Mouse (Mus musculus): ENCODE data around the gene Tdrd7. TPM values are rescaled to one million over a fixed set of nuclear protein-coding genes. Genes with fewer than 3 reads are reported as not detected.

Gene Tdrd7
- 15.0 and 15.1 TPM in 2 replicates for polyA plus RNA-seq (2016; fragmentation: Nextera tagmentation; extraction: Ambion mirVana)

DNA sequence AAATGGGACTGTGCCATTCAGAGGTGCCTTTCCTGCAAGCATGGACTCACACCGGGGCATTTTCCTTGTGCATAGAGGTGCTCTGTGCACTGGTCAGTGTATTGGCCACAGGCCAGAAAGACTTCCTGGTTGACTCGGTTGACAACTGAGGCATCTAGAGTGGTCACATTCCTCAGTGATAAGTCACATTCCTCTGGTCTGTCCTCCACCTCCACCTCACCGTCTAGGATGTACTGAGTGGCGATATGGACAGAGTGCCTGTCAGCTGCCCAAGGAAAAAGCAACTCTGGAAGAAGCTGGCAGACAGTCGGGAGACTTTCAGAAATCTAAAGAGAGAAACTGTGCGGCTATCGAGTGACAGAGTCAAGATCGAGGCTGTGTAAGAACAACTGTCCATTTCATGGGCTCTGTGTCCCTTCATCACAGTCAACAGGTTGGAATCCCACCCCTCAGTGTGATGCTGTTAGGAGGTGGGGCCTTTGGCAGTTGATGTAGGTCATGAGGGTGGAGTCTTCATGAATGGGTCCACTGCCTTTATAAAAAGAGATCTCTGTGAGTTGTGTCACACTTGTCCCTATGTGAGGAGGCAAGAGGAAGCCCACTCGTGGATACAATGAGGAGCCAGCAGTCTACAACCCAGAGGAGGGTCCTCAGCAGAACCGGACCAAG, at the start of gene Tdrd7:
TSS of gene Tdrd7 (plus strand) at position 564 of the 669 bp plus-strand sequence.
- H3K4me3 ChIP-seq: peak within 1 kb of the TSS; percentile 47
- WGBS: 24% methylated on average over 10 of the region's 10 CpGs
- peaks cover 47% of the 10 kb centered on the region for H3K4me1 ChIP-seq
- peak within 1 kb of the TSS; percentile 75 for H3K27ac ChIP-seq
- H3K27me3 ChIP-seq (ENCODE audit: insufficient read depth, poor library complexity, severe bottlenecking): no peaks in the 10 kb centered on the region
- DNase-seq (ENCODE audit: low spot score): peak; percentile 81
- no peaks in the 10 kb centered on the region for H3K36me3 ChIP-seq
- no peaks in the 10 kb centered on the region for H3K9me3 ChIP-seq

DNA sequence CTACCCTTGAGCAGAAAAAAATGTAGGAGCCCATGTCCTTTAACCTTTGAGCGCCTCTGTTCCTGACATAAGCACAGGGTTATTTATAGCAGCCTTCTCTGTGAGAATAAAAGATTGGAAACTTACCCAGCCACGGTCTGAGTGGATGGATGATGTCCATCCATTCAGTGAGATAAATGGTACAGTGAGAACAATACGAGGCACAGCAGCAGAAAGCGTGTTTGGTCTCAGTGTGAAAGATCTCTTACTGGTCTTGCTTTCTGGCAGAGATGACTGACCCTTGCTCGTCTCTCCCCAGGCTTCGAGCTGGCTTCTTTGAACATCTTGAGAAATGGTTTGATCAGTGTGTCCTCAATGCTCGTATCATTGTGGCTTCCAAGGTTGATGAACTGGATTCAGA, 48.0 kb upstream of the Tdrd7 start:
- Histone ChIP-seq H3K36me3 (no peaks in the 10 kb centered on the region), H3K9me3 (no peaks in the 10 kb centered on the region), H3K4me3 (no peak overlapping the region), H3K27me3 (ENCODE audit: insufficient read depth, poor library complexity, severe bottlenecking) (no peaks in the 10 kb centered on the region), H3K4me1 (no peaks in the 10 kb centered on the region), H3K27ac (no peak overlapping the region)
- 68% methylated on average over 7 of the region's 7 CpGs for WGBS
- no peak for DNase-seq (ENCODE audit: low spot score)

DNA sequence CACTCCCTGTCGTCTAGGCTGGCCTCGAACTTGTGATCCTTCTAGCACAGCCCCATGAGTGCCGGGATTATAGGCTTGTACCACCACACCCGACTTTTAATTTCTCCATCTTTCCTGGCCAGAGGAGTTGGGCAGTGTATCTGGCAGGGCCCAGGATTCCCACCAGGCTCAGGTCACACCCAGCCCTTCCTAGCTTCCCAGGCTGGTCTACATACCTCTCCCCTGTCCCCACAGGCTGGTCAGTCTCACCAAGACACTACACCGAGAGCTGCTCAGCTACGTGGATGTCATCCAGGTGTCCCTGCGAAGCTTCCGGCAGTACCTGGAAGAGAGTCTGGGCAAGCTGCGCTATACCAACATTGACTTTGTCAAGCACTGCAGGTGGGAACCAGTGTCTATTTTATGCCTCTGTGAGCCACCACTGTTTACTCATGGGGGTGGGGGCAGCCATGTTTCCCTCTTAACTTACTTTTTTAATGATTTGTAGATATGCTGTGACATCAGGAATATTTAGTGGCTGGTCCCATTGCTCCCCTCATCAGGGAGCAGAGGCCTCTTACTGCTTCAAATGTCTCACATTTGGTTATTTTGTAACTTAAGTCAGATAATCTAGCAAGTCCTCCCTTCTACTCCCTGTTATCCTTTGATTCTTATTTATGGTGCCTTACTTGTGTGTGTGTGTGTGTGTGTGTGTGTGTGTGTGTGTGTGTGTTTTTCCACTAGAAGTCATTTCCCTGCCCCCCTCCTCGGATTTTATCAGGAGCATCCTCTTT, 43.3 kb upstream of the Tdrd7 start:
- Histone ChIP-seq H3K9me3 (no peaks in the 10 kb centered on the region), H3K36me3 (no peaks in the 10 kb centered on the region), H3K4me3 (no peak overlapping the region), H3K27ac (no peak overlapping the region), H3K4me1 (no peaks in the 10 kb centered on the region), H3K27me3 (ENCODE audit: insufficient read depth, poor library complexity, severe bottlenecking) (peaks cover 5% of the 10 kb centered on the region; the same call in 1 of the 2 replicates)
- WGBS: 73% methylated on average over 10 of the region's 10 CpGs
- no peak for DNase-seq (ENCODE audit: low spot score)

DNA sequence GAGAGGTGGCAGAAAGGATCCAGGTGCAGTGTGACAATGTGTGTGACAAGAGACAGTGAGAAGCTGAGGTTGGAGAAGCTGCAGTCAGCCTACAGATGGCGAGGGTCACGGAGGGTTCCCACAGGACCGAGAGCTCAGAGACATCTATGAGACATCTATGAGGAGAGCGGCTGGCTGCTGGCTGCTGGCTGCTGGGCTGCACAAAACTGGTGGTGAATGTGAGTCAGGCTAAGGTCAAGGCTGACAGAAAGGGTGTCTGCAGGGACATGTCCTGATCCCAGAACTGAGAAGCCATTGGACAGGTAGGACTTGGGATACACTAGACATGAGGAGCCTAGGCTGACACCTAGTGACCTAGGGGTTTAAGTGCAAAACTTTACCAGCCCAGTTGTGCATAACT, 41.1 kb upstream of the Tdrd7 start:
- Histone ChIP-seq H3K27me3 (ENCODE audit: insufficient read depth, poor library complexity, severe bottlenecking) (peaks cover 13% of the 10 kb centered on the region; the same call in 1 of the 2 replicates), H3K36me3 (no peaks in the 10 kb centered on the region), H3K27ac (no peak overlapping the region), H3K4me3 (no peak overlapping the region), H3K9me3 (no peaks in the 10 kb centered on the region), H3K4me1 (no peaks in the 10 kb centered on the region)
- DNase-seq (ENCODE audit: low spot score): no peak
- 87% methylated on average over 4 of the region's 4 CpGs for WGBS

DNA sequence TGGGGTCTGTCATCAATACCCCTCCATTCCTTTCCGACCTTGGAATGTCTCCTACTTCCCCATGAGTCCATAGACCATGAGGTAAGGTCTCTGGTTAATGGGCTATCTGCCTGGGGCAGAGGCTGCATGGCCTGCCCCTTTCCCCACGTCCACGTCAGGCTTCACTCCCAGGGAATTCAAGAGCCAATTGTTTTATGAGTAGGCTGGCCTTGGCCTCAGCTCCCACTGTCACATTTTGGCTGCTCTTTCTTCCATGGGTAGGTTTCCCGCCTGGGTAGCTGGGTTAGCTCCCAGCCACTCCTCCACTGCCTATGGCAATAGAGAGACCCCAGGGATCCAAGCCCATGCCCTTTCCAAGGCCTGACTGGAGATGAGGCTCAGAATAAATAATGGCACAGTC, 36.6 kb upstream of the Tdrd7 start:
- no peaks in the 10 kb centered on the region for H3K4me1 ChIP-seq
- H3K27ac ChIP-seq: no peak overlapping the region
- 82% methylated on average over 4 of the region's 4 CpGs for WGBS
- no peaks in the 10 kb centered on the region for H3K36me3 ChIP-seq
- H3K27me3 ChIP-seq (ENCODE audit: insufficient read depth, poor library complexity, severe bottlenecking): peaks cover 13% of the 10 kb centered on the region; the same call in 1 of the 2 replicates
- no peaks in the 10 kb centered on the region for H3K9me3 ChIP-seq
- DNase-seq (ENCODE audit: low spot score): no peak
- H3K4me3 ChIP-seq: no peak overlapping the region

DNA sequence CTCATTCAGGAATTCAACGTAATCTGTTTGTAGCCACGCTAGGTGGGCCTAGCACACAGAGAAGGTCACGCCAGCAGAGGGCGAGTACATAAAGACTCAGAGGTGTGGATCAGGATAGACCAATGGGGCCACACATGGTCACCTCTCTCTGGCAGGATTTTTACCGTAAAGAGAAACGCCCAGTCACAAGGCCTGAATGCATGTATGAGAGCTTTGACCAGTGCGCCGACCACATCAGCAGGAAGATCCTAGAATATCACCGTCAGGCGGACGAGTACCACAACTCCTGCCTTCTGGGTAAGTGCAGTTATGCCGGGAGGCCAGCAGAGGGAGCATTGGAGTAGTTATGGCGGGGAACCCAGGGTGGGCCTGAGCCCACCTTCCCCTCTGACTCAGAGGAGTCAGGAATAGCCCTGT, 23.5 kb upstream of the Tdrd7 start:
- H3K27ac ChIP-seq: no peak overlapping the region
- no peaks in the 10 kb centered on the region for H3K9me3 ChIP-seq
- WGBS: 21% methylated on average over 13 of the region's 13 CpGs
- H3K27me3 ChIP-seq (ENCODE audit: insufficient read depth, poor library complexity, severe bottlenecking): 0 out of 2 replicates have a peak, but pooled peaks cover 5% of the 10 kb centered on the region
- DNase-seq (ENCODE audit: low spot score): peak; percentile 84
- peaks cover 4% of the 10 kb centered on the region; the same call in 1 of the 2 replicates for H3K4me1 ChIP-seq
- H3K36me3 ChIP-seq: no peaks in the 10 kb centered on the region
- no peak overlapping the region for H3K4me3 ChIP-seq

DNA sequence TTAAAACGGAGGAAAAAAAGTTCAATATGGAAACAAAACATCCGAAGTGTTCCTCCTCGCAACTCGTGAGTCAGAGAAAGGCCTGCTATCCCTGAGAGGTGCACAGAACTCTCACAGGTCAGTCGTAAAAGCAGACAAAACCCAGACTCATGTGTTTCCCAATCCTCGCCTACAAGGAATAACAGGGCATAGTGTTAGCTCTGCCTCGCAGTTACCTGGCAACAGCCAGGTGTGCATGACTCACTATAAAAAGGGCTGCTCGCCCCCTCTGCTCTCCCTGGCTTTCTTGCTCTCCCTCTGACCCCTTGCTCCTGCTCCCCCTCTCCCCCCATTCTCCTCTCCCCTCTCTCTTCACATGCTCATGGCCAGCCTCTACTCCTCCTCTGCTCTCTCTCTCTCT, 17.4 kb upstream of the Tdrd7 start:
- no peak for DNase-seq (ENCODE audit: low spot score)
- WGBS: 77% methylated on average over 8 of the region's 8 CpGs
- Histone ChIP-seq H3K36me3 (no peaks in the 10 kb centered on the region), H3K27me3 (ENCODE audit: insufficient read depth, poor library complexity, severe bottlenecking) (0 out of 2 replicates have a peak, but pooled peaks cover 5% of the 10 kb centered on the region), H3K27ac (no peak overlapping the region), H3K4me1 (peaks cover 20% of the 10 kb centered on the region), H3K9me3 (no peaks in the 10 kb centered on the region), H3K4me3 (no peak overlapping the region)

DNA sequence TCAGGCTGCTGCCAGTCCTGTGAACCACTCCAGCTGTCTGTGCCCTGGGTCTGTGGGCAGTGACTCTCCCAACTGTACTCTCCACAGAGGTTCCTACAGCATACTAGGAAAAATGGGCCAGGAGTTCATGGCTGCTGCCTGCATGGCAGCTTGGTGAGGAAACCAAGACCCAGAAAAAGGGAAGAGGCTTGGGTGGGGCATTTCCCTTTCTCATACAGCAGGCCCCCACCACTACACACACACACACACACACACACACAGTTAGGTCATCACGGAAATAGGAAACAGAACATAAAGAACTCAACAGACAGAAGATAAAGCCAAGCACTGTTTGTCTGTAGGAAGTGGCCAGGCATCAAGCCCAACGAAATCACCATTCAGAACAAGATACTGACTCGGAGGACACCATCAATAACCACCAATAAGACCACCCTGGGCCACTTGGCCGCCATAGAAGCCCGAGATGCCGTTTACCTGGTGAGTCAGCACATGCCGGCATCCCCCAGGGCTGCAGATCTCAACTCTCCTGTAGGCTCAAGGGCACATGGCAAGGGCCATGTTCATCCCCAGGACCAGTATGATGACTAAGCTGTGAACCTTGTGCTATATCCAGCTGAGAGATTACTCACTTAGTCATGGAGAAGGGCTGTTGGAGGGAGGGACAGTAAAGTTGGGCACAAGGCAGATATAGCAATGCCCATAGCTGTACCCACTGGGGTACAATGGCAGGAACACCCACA, 15.9 kb upstream of the Tdrd7 start:
- 69% methylated on average over 7 of the region's 7 CpGs for WGBS
- H3K27me3 ChIP-seq (ENCODE audit: insufficient read depth, poor library complexity, severe bottlenecking): no peaks in the 10 kb centered on the region
- H3K27ac ChIP-seq: peak overlapping the region; percentile 32; the same call in 1 of the 2 replicates
- no peaks in the 10 kb centered on the region for H3K36me3 ChIP-seq
- H3K4me3 ChIP-seq: no peak overlapping the region
- no peaks in the 10 kb centered on the region for H3K9me3 ChIP-seq
- peaks cover 20% of the 10 kb centered on the region for H3K4me1 ChIP-seq
- no peak for DNase-seq (ENCODE audit: low spot score)

DNA sequence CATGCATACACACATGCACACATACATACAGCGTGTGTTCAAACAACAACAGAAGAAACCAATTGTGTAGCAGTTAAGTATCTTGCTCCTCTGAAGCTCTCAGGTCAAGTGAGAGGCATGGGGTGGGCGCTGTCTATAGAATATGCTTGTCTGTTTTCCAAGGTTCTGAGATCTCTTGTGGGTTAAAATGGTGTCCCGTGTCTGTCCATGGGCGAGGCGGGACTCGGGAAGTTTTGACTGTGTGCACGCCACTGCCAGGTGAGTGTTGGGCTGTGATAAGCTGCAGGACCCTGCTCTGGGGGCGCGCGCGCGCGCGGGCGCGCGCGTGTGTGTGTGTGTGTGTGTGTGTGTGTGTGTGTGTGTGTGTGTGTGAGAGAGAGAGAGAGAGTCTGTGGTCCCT, 13.3 kb upstream of the Tdrd7 start:
- Histone ChIP-seq H3K27me3 (ENCODE audit: insufficient read depth, poor library complexity, severe bottlenecking) (no peaks in the 10 kb centered on the region), H3K4me1 (peaks cover 24% of the 10 kb centered on the region), H3K4me3 (no peak overlapping the region), H3K36me3 (no peaks in the 10 kb centered on the region), H3K27ac (no peak overlapping the region), H3K9me3 (no peaks in the 10 kb centered on the region)
- 95% methylated on average over 18 of the region's 18 CpGs for WGBS
- no peak for DNase-seq (ENCODE audit: low spot score)

DNA sequence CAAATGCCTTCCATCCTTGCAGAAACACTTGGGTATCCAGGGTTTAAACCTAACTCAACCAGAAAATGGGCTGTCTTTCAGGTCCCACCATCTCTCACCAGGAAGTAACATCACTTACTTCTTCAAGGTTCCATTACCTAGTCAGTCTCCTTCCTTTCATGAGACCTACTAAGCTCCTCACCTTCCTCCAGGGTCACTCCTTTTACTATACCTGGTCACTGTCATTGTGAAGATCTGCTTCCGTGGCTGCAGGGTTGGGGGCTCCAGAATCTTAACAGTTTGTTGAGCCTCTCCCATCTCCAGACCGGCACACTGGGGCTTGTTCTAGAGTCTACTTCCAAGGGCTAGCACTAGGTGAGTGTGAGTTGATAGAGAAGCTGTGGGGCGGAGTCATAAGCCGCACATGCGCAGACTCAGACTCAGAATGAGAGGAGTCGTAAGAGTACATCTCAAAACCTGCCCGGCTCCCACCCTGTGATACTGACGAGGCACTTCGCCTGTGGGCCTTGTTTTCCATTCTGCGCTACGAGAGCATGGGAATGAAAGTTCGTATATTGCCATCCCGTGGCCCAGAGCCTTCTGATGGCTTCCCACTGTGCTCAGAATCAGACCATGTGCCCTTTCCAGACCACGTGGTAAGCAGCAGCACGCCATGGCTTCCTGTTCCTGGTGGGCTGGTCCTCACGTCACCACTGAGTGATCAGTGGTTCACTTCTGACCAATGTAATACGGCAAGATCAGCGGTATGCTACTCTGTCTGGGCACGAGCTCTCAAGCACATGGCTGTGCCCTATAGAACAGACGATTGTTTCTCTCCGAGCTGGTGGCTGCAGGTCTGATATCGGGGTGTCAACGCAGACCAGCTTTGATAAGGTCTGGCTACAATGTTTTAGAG, 11.9 kb upstream of the Tdrd7 start:
- peaks cover 24% of the 10 kb centered on the region for H3K4me1 ChIP-seq
- H3K27ac ChIP-seq: 0 out of 2 replicates have a peak overlapping the region, but pooled peaks have one; percentile 25
- no peak overlapping the region for H3K4me3 ChIP-seq
- no peaks in the 10 kb centered on the region for H3K27me3 ChIP-seq (ENCODE audit: insufficient read depth, poor library complexity, severe bottlenecking)
- no peak for DNase-seq (ENCODE audit: low spot score)
- H3K9me3 ChIP-seq: no peaks in the 10 kb centered on the region
- WGBS: 84% methylated on average over 23 of the region's 23 CpGs
- H3K36me3 ChIP-seq: no peaks in the 10 kb centered on the region

DNA sequence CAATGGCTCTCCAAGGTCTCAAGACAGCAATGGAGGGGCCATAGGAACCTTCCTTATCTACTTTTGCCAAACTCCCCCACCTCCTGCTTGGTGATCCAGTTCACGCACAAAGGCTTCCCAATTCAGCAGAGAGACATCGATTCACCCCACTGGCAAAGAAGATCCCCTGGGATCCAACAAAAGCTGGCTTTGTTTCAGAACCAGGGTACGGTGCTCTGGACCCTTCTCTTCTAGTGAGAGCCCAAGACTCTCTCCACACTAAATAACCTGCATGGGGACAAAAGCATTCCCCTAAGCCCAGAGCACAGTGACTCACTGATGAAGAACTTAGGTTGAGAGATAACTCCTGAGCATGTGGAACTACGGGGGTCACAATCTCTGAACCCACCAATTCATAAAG, 9.9 kb upstream of the Tdrd7 start:
- H3K27ac ChIP-seq: no peak overlapping the region
- H3K4me1 ChIP-seq: peaks cover 12% of the 10 kb centered on the region
- no peaks in the 10 kb centered on the region for H3K9me3 ChIP-seq
- DNase-seq (ENCODE audit: low spot score): peak; percentile 60
- WGBS: 71% methylated on average over 4 of the region's 4 CpGs
- no peaks in the 10 kb centered on the region for H3K36me3 ChIP-seq
- no peak overlapping the region for H3K4me3 ChIP-seq
- H3K27me3 ChIP-seq (ENCODE audit: insufficient read depth, poor library complexity, severe bottlenecking): no peaks in the 10 kb centered on the region

DNA sequence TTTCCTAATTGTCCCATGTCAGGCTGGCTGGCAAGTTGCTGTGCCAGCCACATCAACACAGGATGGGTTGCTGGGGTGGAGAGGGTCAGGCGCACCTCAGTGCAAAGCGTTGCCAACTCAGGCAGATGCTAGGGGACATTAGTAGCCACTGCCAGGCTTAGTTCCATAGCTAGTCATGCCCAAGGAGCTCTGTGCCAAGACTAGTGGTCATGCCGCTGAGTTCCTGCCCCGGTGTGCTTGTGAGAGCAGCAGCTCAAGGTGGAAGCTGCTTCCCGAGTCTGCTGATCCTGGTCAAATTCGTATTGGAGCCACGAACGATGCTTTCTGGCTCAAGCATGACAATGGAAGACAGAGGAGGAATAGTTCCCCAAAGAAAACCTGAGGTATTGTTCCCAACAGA, 9.0 kb upstream of the Tdrd7 start:
- Histone ChIP-seq H3K27me3 (ENCODE audit: insufficient read depth, poor library complexity, severe bottlenecking) (no peaks in the 10 kb centered on the region), H3K27ac (no peak overlapping the region), H3K4me3 (no peak overlapping the region), H3K4me1 (peaks cover 6% of the 10 kb centered on the region; the same call in 1 of the 2 replicates), H3K36me3 (no peaks in the 10 kb centered on the region), H3K9me3 (no peaks in the 10 kb centered on the region)
- DNase-seq (ENCODE audit: low spot score): peak; percentile 58
- WGBS: 89% methylated on average over 8 of the region's 8 CpGs
